Mouse (Mus musculus): ENCODE results near the gene Klf16.

GRCm38 (mm10) chr10:80572477-80572876 lies 4.6 kb downstream of the Klf16 start:
- TF ChIP-seq ZNF384 (IDR thresholded peaks at IDR 0.05; ENCODE audit: low read depth, low read length), result no peak
- no peak for TF ChIP-seq MAFK (IDR thresholded peaks at IDR 0.05; ENCODE audit: insufficient read depth, low read depth, low read length)
- TF ChIP-seq HCFC1 (IDR thresholded peaks at IDR 0.05; ENCODE audit: borderline replicate concordance, insufficient read depth, low read length), result no peak
- no peak for TF ChIP-seq ZC3H11A (IDR thresholded peaks at IDR 0.05; ENCODE audit: borderline replicate concordance, low read depth, low read length)
